Mouse (Mus musculus) cerebellum, adult 9-11 months (tissue): ENCODE measurements at regions not wholly inside any gene's neighbourhood (a gene's known extent, or its start where the extent isn't known, plus 50 kb on each side); places are given as distances from the start of the nearest gene placed in this dataset.

Source experiments
- DNase-seq: peaks from one replicate; pipeline ENCODE4 v3.0.0; 2022

DNA sequence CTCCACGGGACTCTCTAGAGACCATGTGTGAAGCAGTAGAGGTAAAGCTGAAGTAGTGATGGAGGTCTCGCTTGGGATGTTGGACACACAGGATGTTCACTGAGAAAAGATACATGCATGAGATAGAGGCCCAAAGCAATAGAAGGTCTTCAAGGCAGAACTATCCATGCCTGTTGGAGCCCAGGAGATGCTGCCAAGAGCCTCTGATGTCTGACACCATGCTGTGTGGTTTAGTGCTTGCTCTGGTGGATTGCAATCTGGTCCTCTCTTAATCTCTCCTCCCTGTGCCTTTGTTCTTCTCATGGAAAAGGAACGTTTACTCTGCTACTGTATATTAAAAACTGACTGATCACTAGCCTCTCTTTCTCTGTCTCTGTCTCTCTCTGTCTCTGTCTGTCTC is 370.0 kb downstream of the Matn1 start:
- no peak for DNase-seq

DNA sequence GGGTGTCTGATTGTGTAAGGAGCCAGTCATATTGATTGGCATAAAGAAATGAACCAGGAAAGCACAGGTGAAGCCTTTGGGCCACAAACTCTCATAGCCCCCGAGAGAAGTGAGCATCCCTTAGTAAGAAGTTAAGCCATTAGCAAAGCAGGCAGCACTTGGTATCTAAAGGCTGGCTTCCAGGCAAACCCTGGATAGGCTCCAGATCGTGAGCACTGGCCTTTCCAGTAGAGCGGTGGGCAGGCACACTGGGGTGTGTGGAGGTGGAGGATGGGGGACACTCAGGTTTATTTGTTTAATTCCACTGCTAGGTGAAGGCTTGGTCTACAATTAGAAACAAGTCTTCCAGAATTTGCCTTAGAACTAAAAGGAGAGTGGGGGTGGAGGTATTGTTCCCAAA is 371.9 kb downstream of the Matn1 start:
- no peak for DNase-seq

DNA sequence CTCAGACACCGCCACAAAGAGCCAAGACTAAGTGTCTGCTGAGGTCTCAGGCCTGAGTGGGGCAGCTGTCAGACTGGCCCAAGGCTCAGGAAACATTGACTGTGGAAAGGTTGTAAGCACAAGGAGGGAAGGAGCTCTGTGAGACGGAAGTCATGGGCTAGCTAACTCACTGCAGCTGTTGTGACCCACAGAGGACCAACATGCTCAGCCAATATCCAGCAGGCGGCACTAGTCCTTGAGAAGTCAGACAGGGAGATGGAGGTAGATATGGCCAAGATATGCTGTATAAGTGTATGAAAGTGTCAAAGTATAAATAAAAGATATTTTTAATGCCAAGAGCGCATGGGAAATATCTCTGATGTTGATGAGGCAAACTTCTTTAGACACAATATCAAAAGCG is 378.1 kb downstream of the Matn1 start:
- no peak for DNase-seq

DNA sequence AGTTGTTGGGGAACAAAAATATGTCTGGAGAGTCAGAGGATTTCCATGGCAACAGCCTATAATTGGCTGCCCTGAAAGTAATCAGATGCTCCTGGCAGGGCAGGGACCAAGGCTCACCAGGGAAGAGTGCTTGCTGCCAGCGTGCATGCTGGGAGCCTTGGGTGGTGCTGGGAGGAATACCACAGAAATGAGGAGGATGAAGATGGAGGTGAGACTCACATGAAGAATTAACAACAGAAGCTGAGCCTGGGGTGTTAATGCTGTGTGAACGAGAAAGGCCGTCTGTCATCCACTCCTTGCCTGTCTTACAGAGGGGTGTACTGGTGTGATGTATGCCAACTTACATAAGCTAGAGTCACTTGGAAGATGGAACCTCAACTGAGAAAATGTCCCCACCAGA is 380.3 kb downstream of the Matn1 start:
- DNase-seq: no peak

DNA sequence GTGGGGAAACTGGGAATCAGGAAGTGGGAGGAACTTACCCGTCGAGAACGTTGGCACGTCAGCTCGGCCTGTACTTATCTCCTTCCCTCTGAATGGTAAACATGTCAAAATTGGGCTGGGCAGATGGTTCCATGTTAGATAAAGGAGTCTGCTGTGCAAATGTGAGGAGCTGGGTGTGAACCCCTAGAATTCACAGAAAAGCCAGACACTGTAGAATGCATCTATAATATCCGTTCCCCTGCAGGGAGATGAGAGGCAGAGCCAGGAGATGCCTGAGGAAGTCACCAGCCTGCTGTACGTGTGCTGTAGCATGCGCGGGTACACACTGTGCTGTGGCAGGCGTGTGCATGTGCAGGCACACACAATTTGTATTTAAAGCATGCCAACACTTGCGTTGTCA is 381.0 kb downstream of the Matn1 start:
- no peak for DNase-seq

DNA sequence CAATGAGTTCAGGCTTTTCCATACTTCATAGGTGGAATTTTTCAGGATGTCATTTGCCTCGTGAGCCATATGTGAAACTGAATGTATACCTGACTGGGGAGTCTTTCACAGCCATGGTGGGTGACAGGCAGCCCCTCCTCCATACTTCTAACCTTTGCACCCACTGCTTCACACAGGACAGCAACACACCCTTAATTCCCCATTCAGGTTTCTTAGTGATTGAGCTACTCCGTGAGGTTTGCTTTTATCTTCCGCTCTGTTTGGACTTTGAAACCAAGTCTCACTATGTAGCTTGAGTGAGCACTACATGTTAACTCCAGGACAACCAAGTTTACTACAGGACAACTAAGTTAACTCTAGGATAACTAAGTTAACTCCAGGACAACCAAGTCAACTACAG is 381.4 kb downstream of the Matn1 start:
- no peak for DNase-seq

DNA sequence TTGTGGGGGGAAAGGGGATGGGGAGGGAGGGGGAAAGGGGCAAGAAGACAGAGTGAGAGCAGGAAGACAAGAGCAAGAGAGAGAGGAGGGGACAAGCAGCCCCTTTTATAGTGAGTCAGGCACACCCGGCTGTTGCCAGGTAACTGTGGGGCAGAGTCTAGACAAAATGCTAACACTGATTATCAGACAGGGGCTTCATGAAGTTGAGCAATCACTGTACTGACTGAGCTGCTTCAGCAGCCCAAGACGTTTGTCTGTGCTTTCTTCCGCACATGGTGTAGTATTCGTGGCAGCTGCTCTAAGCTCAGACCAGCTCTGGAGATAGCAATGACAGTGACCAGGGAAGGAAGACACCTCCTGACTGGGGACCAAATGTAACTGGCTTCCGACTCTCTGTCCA is 385.2 kb downstream of the Matn1 start:
- DNase-seq: no peak

DNA sequence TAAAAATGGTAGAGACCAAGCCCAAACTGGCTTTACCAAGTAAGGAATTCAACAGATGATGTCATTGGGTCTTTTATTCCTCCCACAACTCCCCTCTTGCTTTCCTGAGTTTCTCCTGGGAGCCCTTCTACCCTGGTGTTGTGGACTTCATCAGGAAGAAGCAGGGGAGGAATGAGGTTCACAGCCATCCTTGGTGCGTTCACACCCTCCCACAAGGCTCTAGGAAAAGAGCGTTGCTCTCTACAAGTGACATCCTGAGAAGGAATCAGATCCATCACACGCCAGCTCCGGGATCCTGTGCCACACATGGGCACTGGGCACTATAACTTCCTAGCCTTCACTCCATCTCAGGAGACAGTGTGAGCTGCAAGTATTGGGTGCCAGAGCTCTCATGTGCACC is 387.5 kb downstream of the Matn1 start:
- DNase-seq: no peak

DNA sequence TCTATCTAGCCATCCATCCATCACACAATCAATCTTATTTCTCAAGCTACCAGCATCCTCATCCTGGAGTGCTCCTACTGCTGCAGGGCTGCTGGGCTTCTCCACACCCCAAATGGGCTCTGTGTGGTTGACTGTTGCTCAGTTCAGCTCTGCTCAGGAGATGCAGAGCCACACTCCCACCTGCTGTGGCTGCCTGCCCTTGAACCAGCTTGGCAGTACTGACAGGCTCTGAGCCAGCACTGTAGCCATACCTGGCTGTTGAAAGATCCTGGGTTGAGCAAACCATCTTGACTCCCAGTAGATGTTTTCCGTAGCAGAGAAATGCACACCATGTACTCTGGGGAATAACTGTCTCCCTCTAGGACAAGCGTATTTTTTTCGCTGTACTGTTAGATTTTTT is 392.6 kb downstream of the Matn1 start:
- DNase-seq: peak; percentile 18

DNA sequence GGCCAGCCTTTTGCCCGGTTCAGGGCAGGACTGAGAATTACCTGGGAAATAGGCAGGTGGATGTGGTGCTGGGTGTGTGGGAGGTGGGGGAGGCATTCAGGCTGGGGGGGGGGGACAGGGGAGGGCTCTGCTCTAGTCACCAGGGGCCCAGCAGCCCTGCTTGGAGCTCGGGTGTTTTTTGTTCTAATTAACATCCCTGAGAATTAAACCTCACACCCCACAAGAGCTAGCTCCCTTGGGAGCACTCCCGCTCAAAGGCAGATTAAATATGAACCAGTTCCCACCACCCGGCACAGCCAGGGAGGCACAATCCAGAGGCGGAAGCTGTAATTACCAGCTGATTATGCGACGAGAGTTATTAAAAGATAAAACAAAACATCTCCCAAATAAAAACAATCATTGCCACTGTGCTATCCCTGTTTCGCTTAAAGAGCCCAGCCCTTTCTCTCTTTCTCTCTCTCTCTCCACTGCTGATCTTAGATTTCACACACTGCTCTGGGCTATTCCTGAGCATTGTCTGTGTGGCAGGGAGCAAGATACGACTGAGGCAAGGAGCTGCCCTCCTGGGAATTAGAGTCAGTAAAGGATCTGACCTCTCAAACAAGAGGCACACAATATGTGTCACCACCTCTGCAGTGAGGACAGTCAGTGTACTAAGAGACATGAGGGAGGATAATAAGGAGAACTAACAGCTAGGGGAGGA is 397.0 kb downstream of the Matn1 start:
- DNase-seq: no peak

DNA sequence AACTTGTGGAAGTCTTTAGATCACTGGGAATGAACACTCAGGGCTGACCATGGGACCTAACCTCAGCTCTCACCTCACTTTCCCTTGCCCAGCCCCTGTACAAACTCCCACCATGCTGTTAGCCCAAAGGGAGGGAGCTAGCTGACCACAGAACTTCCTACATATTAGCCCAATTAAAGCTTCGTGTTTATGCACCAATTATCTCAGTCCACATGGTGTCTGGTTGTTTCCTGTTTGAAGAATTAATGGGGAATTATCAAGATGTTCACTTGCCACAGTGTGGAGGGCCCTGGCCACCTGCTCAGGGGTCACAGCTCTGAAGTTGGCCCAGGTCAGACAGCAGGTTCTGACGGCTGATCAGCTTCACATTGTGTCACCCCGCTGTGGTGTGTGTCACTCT is 402.5 kb downstream of the Matn1 start:
- DNase-seq: no peak

DNA sequence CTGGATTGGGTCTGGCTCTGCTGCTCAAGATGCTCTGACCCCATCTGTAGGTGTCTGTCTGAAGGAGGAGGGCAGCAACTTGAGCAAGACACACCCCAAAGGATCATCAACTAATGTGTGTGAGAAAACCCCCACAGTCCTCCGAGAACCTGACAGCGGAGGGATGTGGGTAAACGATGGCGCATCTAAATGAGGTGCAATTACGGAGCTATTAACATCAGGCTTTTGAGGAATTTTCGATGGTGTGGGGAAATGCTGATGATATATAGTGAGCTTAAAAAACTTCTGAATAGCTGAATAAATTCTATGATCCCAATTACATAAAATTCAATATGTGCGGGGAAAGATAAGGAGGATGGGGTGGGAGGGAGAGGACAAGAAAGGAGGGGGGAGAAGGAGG is 406.1 kb downstream of the Matn1 start:
- no peak for DNase-seq

DNA sequence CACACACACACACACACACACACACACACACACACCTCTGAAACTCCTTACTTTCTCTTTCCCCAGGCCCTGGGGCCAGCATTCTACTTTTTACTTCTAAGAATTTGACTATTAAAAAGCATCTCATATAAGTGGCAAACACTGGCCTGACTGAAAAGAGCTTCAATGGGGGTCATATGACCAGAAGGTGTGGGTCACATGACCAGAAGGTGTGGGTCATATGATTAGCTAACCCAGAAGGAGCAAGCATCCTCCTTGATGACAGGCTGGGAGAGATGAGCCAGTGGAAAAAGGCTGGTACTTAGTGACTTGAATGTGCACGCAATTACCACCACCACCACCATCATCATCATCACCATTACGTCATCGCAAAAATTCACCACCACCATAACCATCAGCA is 410.7 kb downstream of the Matn1 start:
- DNase-seq: no peak

DNA sequence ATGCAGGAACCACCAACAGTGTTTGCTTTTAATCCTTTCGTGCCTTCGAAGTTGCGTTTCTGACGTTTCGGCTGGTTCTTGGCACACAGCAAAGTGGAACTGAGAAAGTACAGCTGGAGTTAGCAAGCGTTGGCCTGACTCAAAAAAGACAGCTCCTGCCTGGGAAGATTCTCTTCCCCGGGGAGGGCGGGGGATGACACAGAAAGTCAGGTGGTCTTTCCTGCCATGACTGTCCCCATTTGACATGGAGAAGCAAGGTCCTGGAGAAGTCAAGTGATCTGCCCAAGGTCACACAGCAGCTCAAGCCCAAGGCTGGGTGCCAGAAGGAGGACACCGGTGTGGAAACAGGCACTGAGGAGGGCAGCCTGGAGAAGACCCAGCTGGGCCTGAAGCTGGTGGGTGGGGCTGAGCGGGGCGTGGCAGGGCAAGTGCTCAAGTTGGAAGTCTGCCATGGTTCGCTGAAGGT is 411.4 kb downstream of the Matn1 start:
- DNase-seq: no peak

DNA sequence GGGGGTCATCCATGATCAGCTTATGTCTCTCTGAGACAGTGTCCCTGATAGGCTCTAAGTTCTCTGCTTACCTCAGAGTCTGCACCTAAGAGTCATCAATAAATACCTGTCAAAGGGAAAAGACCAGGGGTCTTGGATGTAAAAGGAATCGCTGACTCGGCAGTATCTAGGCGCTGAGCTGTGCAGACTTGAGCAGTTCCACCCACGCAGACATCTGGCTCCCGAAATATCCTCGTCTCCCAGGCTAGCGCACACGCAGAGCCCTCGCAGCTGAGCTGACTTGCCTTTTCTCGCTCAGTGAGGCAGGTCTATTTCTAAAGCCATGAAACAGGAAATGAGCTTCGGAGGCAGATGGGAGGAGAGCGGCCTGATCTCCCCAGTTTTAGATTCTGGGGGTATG is 412.1 kb downstream of the Matn1 start:
- no peak for DNase-seq

DNA sequence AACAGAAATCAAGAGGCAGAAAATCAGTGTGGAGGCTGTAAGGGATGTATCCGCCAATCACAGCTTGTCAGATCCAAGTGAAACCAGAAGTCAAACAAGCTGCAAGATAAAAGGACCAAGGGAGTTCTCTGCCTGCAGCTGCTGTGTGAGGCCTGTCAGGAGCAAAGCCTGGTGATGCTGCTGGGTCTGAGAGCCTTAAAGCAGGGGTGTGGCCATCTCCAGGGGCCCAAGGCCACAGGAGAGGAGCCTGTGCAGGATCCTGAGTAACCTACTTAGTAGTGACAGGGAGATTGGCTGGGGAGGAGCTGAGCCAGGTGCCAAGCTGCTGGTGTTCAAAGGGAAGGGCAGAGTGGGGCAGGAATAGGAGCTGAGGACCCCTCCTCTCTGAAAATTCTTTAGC is 418.8 kb downstream of the Matn1 start:
- no peak for DNase-seq

DNA sequence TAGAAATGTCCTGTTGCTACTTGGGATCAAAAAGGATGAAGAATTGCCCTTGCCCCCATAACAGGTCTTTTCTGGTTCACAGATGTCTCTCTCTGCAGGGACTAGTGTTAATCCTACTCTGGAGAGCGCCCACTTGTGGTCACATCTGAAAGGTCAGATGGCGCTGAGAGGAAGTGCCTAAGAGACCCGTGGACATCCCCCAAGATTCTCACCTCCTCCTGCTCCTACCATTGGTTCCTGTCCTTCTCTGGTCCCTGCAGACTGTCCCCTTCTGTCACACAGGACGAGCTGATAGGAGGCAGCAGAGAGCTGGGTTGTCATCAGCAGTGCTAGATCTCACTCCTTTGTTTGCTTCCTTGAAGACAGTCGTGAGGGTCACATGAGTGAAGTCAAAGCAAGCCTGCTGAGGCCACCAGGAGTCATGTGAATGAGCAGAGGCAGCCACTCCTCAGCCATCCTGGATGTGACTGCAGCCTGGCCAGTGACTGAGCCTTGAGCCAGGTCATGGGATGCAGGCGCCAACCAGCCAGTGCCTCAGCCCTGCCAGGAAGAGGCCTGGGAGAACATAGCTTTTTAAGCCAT is 420.6 kb downstream of the Matn1 start:
- peak; percentile 22 for DNase-seq

DNA sequence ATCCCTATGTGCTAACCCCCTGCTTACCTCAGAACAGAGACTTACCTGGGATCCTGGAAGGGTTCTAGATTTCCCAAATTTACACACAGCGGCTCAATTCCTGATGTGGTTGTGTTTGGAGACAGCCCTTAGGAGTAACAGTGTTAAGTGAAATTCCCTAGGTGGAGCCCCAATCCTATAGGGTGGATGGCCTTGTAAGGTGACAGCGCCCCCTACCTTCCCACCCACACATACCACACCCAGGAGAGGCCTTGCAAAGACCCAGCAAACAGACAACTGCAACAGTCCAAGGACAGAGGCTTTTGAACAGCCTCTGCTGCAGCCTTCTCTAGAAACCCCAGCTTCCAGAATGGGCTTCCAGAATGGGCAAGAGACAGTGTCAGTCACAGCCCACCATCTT is 421.8 kb downstream of the Matn1 start:
- DNase-seq: no peak

DNA sequence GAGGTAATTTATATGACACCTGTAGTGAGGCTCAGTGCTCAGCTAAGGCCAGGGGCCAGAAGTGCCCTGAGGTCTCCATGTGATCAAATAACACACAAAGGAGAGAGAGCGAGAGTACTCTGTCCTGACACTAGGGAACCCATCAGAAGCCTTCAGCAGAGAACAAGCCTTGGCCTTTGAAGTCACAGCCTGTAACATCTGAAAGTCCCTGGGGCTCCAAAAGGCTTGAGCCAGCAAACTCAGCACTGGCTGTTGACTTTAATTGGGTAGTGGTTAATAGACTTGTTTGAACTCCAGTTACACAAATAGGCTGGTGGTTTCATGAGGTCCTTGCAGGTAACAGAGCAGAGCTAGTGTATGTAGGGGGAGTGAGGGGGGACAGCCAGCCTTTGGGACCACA is 422.5 kb downstream of the Matn1 start:
- DNase-seq: no peak

DNA sequence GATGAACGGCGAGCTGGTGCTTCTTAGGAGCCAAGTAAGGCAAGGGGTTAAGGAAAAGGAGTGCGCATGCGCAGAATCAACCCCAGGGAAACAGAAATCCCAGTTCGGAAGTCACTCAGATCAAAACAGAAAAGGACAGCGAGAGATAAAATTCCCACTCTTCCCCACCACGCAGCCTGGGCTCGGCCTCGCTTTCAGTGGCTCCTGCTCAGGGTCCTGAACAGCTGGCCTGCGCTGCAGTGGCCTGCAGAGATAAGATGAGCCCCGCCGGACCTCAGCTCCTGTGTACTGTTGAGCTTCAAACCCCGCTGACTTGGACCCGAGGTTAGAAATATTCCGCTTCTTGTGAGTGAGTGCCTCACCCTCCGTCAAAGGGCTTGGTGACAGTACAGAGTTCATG is 428.3 kb downstream of the Matn1 start:
- no peak for DNase-seq

DNA sequence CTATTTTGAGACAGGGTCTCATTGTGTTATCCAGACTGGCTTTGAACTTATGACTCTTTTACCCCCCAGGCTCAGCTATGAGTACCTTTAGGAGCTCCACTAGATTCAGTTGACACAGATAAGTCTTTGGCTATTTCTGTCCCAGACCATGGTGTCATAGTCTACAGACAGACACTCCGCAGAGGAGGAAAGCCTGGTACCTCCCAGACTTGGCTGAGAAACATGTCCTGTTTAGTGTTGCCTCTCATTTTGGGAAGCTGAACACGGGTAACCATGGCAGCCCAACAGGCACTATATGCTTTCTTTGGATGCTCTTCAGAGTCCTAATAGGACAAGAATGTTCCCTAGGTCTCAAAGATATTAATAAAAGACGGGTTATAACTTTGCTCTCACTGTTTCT is 429.0 kb downstream of the Matn1 start:
- DNase-seq: no peak

DNA sequence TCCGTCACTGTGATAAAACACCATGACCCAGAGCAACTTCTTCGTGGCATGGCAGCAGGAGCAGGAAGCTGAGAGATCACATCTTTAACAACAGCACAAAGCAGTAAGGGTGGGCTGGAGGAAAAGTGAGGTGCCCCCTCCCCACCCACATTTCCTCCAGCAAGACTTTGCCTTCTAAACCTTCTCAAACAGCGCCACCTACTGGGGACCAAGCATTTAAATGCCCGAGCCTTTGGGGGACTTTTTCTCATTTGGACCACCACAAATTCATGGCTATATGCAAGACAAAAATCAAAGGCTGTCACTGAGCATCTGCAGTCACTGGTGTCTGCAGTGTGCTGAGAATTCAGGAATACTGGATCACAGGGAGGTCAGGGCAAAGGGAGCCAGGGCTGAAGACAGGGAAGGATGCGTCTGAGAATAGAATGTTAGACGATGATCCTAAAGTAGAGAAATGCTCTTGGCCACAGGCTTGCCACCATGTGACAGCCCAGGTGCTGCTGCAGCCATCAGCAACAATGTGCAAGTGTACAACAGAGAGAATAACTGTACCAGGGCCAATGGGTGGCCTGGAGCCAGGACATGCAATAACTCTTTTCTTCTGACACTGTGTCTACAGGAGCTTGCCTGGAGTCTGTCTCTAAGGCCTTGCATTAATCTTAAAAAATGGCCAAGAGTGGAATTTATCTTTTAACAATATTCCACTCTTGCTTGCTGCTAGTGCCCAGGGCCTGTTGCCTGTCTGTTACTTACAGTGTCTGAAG is 430.5 kb downstream of the Matn1 start:
- DNase-seq: no peak

DNA sequence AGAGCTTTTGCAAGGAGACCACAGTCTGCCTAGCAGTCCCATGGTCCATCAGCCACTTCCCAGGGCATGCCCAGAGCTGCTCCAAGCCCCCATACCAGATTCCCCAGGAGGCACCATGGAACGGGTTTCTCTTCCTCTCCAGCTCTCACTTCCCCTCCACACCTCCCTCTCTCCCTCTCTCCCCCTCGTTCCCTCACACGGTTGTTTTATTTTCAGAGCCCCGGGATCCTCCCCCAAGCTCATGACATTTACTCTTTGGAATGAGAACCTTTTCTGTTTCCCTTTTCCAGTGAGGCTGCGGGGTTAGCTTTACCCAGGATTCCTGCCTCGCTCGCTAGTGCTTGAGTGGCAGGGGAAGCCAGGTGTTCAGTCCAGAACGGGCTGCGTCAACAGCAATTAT is 436.9 kb downstream of the Matn1 start:
- DNase-seq: no peak

DNA sequence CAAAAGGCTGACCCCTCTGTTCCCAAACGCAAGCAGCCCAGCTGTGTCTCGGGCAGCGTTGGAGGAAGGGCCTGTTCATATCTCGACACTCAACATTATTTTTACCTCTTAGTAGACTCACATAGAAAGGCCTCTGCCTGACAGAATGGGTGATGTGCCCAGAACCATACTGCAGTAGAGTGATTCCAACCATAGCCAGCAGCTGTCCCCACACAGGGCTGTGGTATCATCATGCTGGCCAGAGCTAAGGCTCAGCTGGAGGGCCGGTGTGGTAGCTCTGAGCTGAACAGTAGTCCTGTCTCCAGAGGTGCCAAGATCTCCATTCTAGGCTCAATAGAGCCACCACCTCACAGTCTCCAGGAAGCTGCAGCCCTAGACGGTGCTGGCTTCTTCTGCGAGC is 437.3 kb downstream of the Matn1 start:
- no peak for DNase-seq

DNA sequence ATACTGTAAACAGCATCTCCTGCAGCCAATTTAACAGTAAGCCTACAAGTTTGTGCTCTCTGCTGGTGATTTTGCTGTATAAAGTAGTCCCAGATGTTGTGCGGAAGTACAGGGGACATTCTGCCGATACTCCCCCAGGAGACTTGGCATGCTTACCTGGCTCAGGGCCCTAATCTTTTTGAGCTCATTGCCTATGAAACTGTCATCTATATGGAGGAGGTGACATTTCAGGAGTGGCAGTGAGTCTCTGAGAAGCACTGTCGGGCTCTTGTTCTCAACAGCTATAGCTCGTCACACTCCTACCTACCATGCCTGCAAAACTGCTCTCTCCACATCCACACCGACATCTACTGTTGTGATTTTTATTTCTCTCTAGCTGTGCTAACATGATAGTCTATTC is 439.7 kb downstream of the Matn1 start:
- no peak for DNase-seq
